Mouse (Mus musculus): Measurements from ENCODE around the gene Atrn.
A peak's percentile ranks its signal among the peaks of the same experiment; 100 is the strongest.

Gene Atrn

GRCm38 (mm10) chr2:131040854-131041825 lies 134.8 kb downstream of the Atrn start:
- DNase-seq: peak; percentile 71

DNA sequence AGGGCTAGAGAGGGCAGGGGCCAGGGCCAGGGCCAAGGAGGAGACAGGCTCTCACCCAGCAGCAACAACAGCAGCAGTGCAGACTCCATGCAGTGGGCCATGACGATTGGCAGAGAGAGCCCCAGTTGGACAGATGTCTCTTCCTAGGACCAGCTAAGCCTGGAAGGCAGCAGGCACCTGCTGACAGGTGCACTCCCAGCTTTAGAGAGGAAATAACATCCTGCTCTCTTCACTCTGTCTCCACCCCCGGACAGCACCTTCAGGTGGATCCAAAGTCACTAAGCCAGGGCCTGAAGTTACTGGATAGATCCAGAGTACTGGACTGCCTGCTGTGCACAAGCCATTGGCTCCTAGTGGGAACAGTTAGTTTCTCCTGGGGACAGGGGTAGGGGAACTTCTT lies 136.7 kb downstream of the Atrn start, which contains the start of gene Gfra4:
Gene Gfra4 (minus strand): TSS at position 101 of the 400 bp plus-strand sequence.
- no peak for DNase-seq

GRCm38 (mm10) chr2:131044354-131044852 lies 138.1 kb downstream of the Atrn start:
- no peak for DNase-seq

DNA sequence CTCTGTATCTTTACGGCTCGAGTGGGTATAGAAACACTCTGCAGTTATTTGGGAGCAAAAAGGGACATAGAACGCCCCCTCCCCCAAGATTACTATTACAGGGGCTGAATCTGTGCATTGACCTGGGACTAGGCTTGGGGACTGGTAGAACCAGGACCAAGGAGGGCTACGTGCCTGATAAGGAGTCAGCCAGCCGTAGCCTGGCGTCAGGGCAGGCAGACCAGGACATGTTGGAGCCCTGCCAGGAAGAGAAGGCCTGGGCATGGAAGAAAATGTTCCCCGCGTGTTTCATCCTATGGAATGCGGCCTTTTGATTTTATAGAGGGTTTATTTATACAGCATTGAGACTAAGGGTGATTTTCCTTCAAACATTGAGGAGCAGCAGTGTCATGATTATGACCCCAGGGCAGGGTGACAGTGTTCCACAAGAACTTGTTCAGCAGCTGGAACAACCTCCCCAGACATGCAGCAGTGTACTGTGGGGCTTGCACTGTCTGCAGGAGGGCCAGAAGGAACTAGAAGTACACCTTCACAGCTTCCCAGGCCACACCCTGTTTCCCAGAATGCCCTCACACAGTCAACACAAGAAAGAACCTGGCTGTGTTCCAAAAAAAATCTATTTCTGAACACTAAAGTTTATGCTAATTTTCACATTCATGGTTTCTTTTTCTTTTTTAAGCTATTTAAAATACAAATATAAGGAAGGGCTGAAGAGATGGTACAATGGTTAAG lies 138.9 kb downstream of the Atrn start:
- no peak for DNase-seq

GRCm38 (mm10) chr2:131046025-131046424 lies 139.7 kb downstream of the Atrn start:
- DNase-seq: no peak

DNA sequence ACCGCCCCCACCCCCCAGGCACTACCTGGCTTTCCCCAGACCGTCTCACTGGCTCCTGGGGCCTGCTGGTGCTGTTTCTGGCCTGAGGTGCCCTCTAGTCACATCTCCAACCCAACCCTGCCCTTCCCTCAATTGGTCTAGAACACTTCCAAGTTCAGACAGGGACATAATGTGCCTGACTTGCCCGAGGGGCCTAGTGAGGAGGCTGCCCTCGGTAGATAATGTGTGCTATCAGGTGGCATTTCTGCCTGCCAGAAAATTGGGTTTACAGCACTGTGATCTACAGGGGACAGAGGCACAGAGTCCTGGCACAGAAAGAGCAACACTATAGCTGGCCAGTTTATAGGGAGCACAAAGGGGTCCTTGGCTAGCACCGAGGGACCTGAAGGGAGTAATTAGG lies 145.7 kb downstream of the Atrn start:
- DNase-seq: no peak

- DNase-seq: no peak
Measured at GRCm38 (mm10) chr2:131052862-131053418, 146.6 kb downstream of the Atrn start.

GRCm38 (mm10) chr2:131053851-131054645 lies 147.8 kb downstream of the Atrn start:
- DNase-seq: no peak

GRCm38 (mm10) chr2:131054646-131055264 lies 148.5 kb downstream of the Atrn start:
- no peak for DNase-seq

DNA sequence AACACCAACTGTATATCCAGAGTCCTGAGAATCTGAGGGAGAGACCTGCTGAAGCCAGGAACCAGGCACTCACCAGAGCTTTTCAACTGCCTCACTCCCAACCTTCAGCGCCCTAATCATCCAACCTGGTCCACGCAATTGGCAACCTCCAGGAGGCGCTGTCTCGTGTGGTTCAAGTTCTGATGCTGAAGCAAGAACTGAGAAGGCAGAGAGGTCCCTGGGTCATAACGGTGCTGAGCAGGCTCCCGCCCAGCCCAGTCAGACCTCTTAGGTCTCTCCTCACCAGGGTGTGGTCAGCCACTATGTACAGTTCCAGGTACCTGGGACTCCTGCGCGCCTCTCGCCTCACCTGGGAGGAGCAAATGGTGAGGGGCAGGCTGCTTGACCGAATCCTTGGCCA lies 149.3 kb downstream of the Atrn start:
- DNase-seq: peak; percentile 76

GRCm38 (mm10) chr2:131056191-131056590 lies 149.9 kb downstream of the Atrn start:
- DNase-seq: peak; percentile 63

DNA sequence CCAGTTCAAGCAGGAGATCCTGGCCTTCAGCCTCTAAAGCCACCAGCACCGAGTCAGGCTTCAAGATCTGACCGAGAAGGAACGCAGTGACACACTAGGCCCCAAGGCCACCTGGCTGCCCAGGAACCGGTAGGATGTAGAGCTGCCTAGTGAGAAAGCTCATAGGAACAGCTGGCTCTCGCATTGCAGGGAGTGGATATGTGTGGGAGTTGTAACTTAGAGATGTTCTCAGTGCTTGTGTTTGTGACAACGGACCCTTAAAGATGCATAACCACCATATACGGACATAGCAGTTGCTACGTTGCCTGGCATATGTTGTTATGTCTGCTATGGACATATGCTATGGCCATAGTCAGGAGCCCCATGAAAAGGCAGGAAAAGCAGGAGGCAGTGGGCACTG lies 152.4 kb downstream of the Atrn start:
- no peak for DNase-seq

- DNase-seq: no peak
Measured at GRCm38 (mm10) chr2:131059377-131059776, 153.1 kb downstream of the Atrn start.

DNA sequence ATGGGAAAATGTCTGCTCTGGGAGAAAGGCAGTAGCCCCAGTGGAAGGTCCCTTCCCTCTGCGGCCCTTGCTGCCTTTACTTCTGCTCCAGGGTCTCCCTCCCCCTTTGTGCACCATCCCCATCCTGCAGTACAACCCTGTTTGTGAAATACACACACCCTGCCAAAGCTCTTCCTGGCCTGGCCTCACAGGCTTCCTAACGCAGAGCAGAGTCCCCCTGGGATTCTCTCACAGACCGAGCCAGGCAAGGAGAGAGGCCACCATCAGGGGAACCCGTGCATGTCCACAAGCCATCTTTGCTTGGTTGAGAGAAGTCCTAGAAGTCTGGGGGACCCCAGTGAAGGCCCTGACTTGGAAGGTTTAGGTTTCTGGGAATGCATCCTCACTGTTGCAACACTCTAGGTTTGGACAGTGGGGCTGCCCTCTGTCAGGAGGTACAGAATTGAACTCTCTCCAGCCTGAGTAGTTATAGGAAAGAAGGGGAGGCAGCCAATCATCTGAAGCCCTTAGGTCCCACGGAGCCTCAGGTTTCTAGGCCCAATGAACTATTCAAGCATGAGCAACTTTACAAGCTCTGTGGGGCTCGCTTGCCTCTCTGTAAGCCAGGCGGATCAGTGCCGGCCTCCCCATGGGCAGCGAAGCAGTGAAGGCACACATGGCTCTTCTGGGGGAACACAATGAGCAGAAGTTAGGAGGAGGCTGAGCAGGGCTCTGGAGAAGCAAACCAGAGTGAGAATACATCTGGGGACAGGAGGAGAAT lies 153.7 kb downstream of the Atrn start:
- no peak for DNase-seq

DNA sequence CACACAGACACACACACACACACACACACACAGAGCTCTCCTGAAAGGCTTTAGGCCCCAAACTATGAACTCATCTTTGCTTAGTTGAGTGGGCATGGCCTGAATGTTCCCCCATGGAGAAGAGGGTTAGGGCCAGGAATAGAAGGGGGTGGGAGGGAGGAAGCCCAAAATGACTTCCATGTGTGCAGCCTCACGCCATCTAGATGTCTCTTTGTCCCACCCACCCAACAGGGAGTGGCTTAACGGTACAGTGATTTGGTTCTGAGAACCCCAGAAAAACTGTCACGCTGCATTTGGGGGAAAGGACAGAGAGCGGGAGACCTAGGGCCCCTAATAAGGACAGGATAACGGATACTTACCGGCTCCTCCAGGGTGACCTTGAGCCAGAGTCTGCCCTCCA lies 154.5 kb downstream of the Atrn start:
- no peak for DNase-seq

DNA sequence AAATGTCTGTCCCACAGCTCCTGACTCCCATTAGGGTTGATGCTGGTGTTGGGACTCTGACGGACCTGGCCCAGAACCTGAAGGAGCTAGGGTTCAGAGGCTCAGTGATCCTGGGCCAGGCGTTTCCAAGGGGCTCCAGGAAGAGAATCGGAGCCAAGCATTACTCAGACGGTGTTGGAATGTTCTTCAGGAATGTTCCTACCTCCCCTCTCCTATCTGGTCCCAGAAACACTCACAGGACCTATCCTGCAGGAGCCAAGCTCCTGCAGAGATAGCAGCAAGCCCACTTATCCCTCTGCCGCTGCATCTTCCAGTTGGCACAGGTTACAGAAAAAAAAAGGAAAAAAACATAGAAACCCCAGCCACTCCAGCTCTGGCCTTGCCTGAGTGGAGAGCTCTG lies 155.3 kb downstream of the Atrn start:
- no peak for DNase-seq

DNA sequence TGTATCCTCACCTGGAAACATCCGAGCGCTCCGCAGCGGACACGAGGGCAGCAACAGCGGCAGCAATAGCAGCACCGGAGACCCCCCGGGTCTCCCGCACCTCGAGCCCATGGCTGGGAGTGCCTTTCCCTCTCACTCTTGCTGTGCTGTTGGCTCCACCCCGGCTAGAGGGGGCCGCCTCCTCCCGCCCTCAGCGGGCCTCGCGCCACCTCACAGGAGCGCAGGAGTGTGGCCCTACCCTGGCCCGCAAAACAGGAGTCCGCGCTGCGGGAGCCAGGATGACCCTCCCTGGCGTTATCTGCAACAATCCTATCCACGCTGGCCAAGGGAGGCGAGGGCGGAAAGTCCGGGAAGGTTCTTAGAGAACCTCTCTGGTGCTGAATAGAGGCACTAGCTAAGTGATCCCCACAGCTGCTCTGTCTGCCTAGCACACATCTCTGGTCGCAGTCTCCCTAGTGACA lies 157.1 kb downstream of the Atrn start, which contains the start of gene Adam33:
Gene Adam33 (minus strand): TSS at position 411 of the 461 bp plus-strand sequence.
- DNase-seq: peak; percentile 42

DNA sequence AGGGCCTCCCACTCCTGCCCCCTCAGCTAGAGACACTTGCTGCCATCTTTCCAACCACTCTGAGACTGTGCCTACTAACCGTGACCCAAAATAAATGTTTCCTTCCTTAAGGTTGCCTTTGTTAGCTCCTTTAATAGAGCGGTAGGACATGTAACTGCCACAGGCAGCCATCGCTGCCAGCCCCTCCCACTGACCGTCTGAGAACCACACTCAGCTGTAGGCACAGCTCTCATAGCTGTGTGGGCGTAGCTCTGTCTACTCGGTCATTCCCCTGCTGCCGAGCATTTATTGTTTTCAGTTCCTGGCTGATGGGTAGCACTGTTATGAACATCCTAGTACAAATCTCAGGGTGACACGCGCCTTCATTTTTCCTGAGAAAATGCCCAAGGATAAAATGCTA lies 160.0 kb downstream of the Atrn start:
- no peak for DNase-seq

DNA sequence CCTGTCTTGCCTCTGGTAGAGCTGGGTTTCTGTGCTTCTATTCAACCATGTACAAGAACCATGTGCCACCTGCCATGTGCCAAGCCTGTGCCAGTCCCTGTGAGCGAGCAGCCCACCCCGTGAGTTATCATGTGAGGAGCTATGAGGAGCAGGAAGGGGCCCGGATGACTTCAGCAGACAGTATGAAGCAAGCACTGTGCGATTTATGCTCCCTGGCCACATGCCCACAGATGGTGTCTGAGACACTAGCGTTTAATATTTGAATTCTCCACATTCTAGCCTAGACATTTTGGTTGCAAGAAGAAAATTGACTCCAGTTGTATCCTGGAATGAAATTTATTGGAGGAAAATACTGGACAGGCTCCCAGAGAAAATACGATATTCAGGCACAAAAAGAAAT lies 161.2 kb downstream of the Atrn start:
- no peak for DNase-seq

- no peak for DNase-seq
Measured at GRCm38 (mm10) chr2:131072536-131072935, 166.2 kb downstream of the Atrn start.
